Mouse (Mus musculus): Measurements from ENCODE around the gene Vcl. TPM values are rescaled to one million over a fixed set of nuclear protein-coding genes. Genes with fewer than 3 reads are reported as not detected.

Gene Vcl
- polyA plus RNA-seq, 1 experiment: 28.1 TPM

DNA sequence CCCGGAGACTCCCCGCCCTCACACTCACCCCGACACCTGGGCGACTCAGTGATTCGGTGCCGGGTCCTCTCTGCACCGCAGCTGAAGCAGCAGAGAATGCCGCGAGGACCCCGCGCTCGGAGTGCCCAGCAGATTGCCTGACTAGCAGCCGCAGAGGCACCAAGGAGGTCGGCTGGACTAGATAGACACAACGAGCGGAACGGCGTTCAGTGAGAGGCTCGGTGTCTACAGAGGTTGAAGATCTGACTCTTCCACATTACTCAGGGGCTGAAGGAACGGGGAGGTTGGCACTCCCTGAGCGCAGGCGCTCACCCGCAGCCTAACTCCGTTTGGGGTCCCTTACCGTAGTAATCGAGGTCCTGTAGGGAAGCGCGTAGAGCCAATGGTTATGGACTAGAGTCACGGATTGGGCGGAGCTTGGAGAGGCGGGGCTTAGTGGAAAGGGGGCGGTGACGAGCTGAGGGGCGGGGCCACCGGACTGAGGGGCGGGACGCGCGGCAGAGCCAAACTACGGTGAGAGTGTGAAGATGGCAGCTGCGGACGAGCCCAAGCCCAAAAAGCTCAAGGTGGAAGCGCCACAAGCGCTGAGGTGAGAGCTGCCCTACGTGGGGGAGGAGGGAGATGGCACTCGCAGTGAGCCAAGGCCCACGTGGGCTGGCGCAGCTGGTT is 123.0 kb downstream of the Vcl start, which contains the start of the genes Ap3m1 and Adk:
Gene Ap3m1, minus strand, starts transcription at position 397 of the 669 bp plus-strand sequence.
Gene Adk, plus strand, starts transcription at position 463 of the 669 bp plus-strand sequence.
- peak; percentile 85 for DNase-seq (ENCODE audit: low read depth, low spot score)

DNA sequence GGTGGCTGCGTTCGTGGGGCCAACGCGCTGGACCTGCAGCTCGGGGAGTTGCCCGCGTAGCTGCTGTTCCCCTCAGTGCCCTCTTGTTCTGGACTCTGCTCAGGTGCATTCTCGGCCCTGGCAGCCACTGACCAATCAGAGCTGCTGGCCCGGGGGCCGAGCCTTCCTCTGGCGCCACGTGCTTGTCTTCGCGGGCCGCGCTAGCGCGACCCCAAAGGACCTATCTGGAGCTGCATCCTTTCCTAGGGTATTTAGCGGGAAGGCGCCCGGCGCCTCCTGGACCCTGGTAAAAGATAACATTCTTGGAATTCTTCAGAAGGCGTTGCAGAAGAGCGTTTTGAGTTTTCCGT is 123.6 kb downstream of the Vcl start:
- WGBS: under 1% methylated on average over 24 of the region's 25 CpGs
- no peak for DNase-seq (ENCODE audit: low read depth, low spot score)

More for the DNA sequence above, 123.0 kb downstream of the Vcl start, which contains the start of the genes Ap3m1 and Adk:
- under 1% methylated on average over 48 of the region's 48 CpGs for WGBS

DNA sequence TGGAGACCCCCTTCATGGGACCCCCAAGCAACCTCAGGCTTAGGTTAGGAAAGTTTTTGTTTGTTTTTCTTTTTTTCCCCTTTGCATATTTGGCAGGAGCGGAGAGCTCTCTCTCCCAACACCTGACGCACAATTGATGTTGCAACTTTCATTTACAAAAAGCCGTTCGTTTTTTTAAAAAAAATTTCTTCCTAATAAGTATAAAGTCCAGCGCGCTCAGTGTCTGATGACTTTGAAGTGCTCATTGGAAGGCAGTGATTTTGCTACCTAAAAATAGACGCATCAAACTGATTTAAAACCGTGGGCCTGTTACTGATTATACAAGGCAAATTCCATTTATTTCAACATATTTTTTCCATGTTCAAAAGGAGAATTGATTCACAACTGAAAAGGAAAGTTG is 124.0 kb downstream of the Vcl start:
- WGBS: 3% methylated on average over 8 of the region's 8 CpGs
- no peak for DNase-seq (ENCODE audit: low read depth, low spot score)

DNA sequence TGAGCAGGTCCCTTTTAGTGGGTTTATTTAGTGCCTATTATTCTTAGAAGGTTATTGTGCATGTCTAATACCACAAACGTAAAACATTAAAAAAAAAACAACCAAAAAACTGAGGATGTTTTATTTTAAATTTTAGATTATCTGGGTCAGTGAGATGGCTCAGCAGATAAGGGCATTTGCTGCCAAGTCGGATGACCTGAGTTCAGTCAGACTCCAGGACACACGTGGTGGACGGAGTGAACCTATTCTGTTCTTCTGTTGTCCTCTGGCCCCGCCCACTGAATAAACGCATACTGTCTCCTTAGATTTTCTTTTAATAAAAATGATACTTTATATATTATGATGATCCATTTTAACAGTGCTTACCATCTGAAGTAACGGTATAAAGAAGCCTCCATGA is 124.4 kb downstream of the Vcl start:
- DNase-seq (ENCODE audit: low read depth, low spot score): no peak
- WGBS: 40% methylated on average over 7 of the region's 7 CpGs

DNA sequence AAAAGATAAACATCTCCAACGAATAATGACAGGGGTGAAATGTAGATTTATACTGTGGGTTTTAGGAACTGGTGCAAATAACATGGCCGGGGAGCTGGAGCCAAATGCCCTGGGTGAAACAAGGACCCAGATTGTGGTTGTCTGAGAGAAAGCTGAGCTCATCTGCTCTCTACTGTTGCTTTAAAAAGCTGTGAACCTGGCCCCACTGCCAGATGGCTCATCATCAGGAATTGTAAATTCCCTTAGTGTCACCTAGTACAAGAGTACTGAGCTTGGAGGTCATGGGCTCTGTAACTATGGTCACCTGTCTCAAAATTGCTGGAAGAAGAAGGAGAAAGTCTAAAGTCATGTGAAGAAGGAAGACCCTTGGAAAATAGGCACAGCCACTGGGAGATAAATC is 129.8 kb downstream of the Vcl start:
- no peak for DNase-seq (ENCODE audit: low read depth, low spot score)
- 69% methylated on average over 2 of the region's 2 CpGs for WGBS

DNA sequence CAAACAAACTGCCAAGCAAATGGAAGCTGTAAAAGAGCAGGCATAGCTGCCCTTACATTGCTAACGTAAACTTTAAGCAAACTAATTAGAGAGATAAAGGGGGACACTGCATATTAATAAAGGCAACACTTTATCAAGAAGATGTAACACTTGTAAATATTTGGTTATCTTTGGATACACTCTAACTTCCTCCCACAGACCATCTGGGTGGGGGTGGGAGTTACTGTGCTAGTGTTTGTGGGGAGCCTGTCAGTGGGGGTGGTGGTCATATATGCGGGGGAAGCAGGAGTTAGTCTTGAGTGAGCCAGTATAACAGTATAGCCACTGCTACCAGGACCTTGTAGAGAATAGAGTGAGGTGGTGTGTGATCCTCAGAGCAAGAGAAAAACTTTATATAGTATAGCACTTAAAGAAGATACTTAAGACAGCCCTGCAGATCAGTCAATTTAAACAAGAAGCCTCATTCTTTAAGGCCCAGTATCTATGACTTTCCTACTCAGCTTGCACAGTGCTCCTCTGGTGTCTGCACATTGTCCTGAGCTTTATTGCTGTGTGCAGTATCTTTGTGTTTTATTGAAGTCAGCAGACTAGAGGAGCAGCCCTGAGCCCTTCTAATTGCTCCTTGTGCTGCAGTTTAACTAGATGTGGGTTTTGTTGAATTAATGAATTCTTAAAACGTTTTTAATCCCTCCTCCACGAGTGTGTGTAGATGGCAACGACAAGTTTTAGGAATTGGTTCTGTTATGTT is 133.7 kb downstream of the Vcl start:
- no peak for DNase-seq (ENCODE audit: low read depth, low spot score)
- 37% methylated on average over 5 of the region's 5 CpGs for WGBS

DNA sequence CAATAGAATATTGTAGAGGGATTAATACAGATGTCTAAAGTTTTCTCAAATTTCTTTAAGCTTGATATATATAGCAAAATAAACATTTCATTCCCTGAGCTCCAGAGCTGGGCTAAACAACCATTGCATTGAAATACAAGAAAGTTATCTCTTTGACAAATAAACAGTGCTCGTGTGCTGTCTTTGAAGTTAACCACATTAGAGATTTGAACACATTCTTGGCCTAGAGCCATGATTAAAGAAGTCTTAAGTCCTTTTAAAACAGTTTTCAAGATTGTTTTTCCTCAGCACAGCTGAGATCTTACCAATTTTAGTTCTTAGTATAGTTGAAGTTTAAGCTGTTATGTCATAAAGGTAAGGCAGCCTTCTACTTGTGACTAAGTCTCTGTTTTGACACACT is 135.1 kb downstream of the Vcl start:
- WGBS: 18% methylated on average over 1 of the region's 1 CpGs
- DNase-seq (ENCODE audit: low read depth, low spot score): no peak

DNA sequence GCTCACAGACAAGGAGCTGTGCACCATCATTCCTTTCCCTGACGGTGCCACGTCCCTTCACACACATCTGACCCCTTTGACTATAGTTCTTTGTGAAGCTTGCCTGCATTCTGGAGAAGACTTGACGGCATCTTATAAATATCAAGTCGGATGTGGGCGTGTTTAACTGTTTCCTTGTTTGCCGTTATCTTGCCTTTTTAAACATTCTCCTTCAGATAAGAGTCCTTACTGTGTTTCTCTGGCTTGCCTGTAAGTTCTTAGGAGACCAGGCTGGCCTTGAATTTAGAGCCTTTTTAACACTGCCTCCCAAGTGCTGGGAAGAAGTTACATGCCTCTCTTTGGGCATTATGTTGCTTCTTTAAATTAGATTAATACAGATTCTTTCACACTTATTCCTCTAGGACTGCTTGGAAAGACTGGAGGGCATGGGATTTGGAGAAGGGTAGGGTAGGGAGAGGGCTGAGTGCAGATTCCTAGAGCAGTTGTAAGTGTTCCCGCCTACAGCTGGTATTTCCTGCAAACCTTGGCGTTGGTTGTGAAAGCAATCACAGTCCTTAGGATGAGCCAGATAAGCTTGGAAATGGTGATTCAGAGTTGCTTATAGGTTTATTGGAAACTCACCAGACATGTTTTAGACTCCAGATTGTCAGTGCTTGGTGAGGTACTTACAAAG is 136.4 kb downstream of the Vcl start:
- no peak for DNase-seq (ENCODE audit: low read depth, low spot score)
- 24% methylated on average over 8 of the region's 8 CpGs for WGBS

DNA sequence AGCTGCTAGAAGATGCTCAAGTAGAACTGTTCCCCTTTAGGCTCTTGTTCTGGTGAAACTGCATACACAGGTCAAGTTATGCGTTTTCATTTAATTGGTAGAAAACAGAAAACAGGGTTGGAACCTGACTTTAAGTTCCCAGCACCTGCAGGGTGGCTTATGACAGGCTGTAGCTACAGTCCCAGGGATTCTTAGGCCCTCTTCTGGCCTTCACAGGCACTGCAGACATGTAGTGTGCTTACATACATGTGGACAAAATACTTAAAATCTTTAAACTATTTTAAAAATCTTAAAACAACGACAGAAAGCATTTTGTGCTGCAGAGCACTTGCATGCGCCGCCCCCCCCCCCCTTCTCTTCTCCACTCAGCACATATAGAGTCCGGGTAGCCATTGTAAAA is 140.4 kb downstream of the Vcl start:
- DNase-seq (ENCODE audit: low read depth, low spot score): no peak
- WGBS: 88% methylated on average over 5 of the region's 5 CpGs

DNA sequence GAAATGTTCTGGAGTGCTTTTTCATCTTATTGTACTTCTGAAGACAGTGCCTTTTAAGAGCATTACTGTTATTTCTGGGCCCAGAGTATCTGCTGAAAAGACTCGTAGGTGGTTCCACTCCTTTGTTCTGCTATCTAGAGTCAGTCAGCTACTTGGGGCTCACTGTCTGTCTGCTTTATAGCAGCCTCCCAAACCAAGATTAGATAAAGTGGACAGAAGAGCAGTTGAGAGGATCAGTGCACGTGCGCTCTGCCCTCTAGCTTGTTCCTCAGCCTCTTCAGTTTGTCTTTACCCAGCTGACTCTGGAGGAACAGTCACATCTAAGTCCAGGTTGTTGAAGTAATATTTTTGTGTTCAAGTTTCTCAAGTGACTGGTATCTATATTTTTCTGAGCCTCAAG is 144.8 kb downstream of the Vcl start:
- DNase-seq (ENCODE audit: low read depth, low spot score): no peak
- WGBS: 58% methylated on average over 3 of the region's 3 CpGs

DNA sequence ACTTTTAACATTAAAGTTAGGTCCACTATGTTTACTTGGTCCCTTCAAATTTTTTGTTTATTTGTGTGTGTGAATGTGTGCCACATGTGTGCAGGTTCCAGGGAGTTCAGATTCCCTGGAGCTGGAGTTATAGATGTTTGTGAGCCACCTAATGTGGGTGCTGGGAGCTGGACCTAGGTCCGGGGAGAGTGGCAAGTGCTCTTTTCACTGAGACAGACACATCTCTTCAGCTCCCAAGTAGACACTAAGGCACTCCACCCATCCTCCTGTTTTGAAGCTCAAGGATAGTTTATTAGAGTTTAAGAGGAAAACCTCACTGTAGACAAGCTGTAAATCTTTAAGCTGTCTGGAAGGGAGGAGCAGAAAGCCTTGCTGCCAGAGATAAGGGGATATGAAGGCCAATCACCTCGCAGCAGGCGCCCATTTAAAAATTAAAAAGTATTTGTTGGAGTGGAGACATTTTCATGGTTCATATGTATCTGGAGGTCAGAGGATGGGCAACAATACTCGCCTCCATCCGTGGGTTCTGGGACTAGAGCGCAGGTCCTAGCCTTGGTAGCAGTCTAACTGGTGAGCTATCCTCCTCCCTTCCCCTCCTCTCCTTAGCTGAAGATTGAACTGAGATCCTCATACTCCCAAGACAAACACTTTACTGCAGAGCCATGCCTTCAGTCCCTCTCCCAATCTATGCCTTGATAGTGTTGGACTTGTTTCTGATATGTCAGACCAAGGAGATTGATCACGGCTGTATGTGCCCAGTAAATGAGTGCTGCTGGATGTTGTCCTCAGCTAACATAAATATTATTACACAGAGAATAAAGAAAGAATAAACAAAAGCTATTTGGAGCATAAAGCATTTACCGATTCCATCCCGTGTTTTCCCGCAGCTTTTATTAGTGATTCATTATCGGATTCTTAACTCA is 145.5 kb downstream of the Vcl start:
- no peak for DNase-seq (ENCODE audit: low read depth, low spot score)
- 19% methylated on average over 11 of the region's 11 CpGs for WGBS

DNA sequence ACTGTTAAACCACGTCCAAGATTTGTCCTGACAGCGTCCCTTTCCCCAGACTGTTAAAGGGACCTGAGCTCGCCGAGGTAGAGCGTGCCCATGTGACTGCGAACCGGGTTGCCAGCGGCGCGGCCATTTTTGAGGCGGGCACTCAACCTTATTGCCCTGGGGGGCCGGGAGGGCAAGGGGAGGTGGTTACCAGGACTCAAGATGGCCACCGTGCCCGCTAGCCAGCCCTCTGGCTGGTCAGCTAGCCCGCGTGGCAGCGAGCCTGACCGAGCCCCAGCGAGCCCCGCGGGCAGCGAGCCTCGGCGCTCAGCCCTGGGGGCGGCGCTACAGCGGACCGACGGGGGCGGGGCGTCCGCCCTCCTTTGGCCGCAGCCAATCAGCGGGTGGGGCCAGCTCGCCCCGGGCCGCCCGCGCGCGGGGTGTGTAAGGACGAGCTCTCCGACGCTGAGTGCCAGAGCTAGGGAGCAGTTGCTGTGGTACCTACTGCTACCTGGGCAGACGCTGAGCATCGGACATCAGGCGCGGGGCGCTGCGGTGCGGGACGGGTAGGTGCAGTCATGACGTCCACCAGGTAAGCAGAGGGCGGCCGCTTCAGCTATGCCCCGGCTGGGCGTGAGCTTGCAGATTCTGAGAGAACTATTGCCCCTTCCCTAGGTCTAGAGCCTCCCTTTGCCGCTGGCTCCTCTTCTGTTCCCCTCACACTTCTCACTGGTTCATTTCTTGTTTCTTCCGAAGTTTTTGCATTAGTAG is 146.7 kb downstream of the Vcl start:
- DNase-seq (ENCODE audit: low read depth, low spot score): no peak
- under 1% methylated on average over 59 of the region's 59 CpGs for WGBS

DNA sequence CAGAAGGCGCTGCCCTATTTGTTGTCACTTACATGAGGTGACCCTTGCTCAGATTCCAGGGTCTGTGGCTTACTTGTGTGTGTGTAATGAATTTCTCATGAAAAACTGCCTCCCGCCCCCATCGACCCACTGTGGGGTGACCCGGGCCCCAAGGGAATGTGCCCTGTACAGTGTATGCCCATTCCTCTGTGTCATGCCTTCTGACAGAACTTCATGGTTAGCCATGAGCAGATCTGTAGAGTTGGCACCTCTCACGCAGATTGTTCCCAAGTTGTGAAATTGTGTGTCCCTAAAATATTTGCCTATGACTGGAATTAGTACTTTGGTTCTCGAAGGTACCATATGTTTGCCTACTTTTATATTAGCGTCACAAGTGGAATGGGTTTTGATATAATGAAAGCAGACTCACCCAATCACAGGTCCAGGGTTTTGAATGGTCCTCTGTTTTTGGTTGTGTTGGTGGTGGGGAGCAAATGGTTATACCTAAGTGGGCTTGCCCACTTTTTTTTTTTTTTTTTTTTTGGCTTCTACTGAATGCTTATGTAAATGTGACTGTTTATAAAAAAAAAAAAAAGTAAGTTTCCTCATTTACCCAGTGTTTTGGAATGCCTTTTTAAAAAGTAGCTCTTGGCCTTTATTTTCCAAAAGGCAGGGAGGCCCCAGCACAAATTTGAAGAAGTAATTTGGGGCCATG is 147.4 kb downstream of the Vcl start:
- DNase-seq (ENCODE audit: low read depth, low spot score): no peak
- 9% methylated on average over 7 of the region's 7 CpGs for WGBS

DNA sequence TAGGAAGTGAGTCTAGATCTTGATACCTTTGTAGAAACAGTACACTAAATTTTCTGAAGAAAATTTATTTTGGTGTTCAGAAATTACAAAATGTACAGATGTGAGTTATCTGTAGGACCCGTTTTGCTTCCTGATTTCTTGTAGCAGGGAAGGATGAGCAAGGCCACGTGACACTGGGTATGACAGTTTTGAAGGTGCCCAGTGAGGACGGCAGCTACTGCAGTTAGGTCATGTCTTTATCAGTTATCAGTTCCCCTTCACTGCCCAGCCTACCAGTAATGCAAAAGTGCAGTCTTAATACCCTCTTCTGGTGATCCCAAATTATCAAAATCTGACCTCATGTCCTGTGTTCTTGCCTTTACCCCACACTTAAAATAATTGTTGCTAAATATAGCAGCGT is 148.7 kb downstream of the Vcl start:
- 75% methylated on average over 4 of the region's 4 CpGs for WGBS
- no peak for DNase-seq (ENCODE audit: low read depth, low spot score)

DNA sequence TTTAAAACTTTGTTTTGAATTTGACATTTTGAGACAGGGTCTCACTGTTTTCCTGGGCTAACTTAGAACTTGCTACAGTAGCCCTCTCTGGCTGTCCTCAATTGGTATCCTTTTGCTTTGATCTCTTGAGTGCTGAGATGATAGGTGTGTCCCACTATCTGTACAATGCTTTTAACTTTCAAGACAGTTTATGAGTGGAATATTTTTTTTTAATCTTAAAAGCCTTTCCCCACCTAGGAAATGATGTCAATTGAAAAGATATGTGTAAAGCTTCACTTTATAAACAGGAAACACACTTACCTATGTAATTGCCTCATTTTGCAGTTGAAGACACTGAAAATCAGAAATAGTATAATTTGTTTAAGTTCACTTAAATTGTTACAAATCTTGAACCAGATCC is 149.3 kb downstream of the Vcl start:
- DNase-seq (ENCODE audit: low read depth, low spot score): no peak

DNA sequence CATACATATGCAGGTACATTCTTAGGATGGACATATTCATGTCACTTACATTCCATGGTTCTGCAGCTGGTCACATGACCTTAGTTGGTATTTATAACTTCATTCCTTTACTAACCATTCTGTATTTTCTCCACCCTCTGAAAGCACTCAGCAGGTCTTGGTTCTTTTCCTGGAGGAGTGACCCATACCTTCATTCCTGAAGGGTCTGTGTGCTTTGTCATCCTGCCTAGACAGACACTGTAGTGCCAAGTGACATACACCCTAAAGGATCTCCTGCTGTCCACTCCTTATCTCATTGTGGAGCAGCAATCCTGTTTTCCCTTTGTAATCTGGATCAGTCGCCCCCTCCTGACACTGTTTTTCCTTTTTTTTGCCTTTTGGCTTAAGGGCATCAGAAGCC is 153.6 kb downstream of the Vcl start:
- DNase-seq (ENCODE audit: low read depth, low spot score): no peak
- WGBS: 52% methylated on average over 1 of the region's 1 CpGs

Measured in large intestine, adult 2 months (tissue).